Mouse (Mus musculus): ENCODE data around the gene Erbb2. TPM values are rescaled to one million over a fixed set of nuclear protein-coding genes. Genes with fewer than 3 reads are reported as not detected.
A peak's percentile ranks its signal among the peaks of the same experiment; 100 is the strongest.
"Not testable (repeated sequence)": the region's sequence is repeated elsewhere in the genome, so short reads cannot be mapped to it uniquely, and the experiment has no call there.

The Erbb2 gene
- total RNA-seq (2021): 1 to 10 TPM; 2.5 to 3.4 TPM
- long read RNA-seq, experiment 1, full-length matches to known transcripts: 2 of 4 reads
- long read RNA-seq, experiment 1, partial matches to known transcripts: 0 of 4 reads
- long read RNA-seq, experiment 1, other reads (novel, unspliced or antisense): 2 of 4 reads
- long read RNA-seq, experiment 2, full-length matches to known transcripts: 1 of 4 reads
- long read RNA-seq, experiment 2, partial matches to known transcripts: 0 of 4 reads
- long read RNA-seq, experiment 2, other reads (novel, unspliced or antisense): 3 of 4 reads

DNA sequence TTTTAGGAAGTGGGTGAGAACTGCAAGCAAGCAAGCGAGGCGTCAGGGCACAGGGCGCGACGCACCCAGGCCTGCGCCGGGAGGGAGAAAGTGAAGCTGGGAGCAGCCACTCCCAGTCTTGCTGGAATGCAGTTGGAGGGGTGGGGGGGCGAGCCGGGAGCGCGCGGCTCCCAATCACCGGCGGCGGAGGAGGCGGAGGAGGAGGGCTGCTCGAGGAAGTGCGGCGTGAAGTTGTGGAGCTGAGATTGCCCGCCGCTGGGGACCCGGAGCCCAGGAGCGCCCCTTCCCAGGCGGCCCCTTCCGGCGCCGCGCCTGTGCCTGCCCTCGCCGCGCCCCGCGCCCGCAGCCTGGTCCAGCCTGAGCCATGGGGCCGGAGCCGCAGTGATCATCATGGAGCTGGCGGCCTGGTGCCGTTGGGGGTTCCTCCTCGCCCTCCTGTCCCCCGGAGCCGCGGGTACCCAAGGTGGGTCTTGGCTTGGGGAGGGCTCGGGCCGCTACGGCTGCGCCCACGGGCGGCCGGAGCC is at the start of gene Erbb2:
Gene Erbb2, plus strand, starts transcription at position 198 of the 524 bp plus-strand sequence.
- peak; percentile 48 to 54 for DNase-seq (ENCODE audit: low spot score in 2 of 2)

- no peak for DNase-seq (ENCODE audit: low spot score in 2 of 2)
These were observed 48.5 kb upstream of the Erbb2 start for GRCm38 (mm10) chr11:98363817-98364216.

DNA sequence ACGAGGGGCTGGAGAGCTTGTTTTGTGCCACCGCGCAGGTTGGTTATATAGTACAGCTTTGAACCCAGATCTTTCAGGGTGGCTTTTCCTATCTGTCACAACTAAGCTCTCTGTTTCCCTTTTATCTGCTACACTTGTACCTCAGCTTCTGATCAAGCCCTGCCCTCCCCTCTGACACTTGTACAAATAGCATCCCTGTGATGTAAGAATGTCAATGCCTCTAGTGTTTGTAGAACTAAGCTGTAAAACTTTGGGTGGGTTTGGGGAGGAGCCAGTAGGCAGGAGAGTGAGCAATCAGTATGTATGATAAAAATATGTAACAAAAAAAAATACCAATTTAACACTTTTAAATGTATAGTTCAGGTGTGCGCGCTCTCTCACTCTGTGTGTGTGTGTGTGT is 47.9 kb upstream of the Erbb2 start:
- no peak for DNase-seq (ENCODE audit: low spot score in 2 of 2)

- DNase-seq (ENCODE audit: low spot score in 2 of 2): no peak
These were observed 46.0 kb upstream of the Erbb2 start for GRCm38 (mm10) chr11:98366290-98366689.

GRCm38 (mm10) chr11:98367171-98367862 is 45.0 kb upstream of the Erbb2 start:
- DNase-seq (ENCODE audit: low spot score in 2 of 2): no peak

DNA sequence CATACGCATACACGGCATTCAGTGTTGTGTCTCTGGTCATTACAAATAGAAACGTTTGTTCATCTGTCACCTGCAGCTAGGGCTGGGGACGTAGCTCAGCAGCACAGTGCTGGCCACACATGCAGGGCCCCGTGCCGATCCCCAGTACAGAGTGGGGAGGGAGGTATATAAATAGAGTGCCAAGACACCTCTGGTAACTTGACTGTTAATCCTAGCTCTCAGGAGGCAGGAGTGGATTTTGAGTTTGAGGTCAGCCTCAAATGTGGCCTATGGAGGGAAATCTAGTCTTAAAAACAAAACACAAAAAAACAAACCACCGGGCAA is 44.4 kb upstream of the Erbb2 start:
- no peak for DNase-seq (ENCODE audit: low spot score in 2 of 2)

GRCm38 (mm10) chr11:98369337-98369736 is 42.9 kb upstream of the Erbb2 start:
- no peak for DNase-seq (ENCODE audit: low spot score in 2 of 2)

- no peak for DNase-seq (ENCODE audit: low spot score in 2 of 2)
These were observed 41.7 kb upstream of the Erbb2 start for GRCm38 (mm10) chr11:98370588-98370987.

DNA sequence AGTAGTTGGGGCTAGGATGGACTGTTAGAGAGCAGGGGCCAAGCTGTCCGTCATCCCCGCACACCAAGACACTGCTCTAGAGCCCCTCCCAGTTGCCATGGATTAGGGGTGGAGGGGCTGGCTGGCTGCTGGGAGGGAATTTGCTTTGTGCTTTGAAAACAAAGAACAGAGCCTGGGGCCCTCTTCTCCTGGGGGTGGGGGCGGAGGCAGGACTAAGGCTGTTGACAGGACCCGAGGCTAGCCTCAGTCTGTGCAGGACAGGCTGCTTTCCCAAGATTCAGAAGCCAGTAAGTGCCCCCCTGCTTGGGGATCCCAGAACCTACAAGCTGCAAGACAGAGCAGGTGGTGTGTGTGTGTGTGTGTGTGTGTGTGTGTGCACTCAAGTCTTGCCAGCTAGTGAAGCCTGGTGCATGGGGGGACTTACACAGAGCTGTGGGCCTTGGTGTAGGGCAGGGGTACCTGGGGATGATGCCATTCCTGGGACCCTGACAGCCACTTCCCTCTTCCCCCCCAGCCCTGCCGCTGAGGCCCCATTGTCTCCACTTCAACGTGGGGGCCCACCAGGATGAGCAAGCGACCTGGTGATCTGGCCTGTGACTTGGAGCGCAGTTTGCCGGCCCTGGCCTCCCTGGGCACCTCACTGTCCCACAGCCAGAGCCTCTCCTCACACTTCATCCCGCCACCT is 40.6 kb upstream of the Erbb2 start:
- no peak for DNase-seq (ENCODE audit: low spot score in 2 of 2)

DNA sequence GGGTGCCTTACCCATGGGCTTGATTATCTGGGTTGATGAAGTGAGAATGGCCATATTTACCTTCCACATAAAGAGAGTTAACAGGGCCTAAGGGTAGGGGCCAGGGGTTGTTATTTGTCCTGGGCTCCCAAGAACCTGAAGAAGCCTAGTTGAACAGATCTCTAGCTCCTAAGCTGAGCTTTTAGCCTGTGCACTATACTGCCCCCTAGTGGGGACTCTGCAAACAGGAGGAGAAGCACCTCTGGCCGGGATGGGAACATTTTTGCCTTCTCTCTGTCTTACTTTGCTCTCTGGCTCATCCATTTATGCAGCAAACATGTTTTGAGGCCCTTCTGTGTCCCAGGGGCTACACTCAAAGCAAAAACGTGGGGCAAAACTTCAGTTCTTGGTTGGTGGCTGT is 39.9 kb upstream of the Erbb2 start:
- DNase-seq (ENCODE audit: low spot score in 2 of 2): peak; percentile 52 to 57

DNA sequence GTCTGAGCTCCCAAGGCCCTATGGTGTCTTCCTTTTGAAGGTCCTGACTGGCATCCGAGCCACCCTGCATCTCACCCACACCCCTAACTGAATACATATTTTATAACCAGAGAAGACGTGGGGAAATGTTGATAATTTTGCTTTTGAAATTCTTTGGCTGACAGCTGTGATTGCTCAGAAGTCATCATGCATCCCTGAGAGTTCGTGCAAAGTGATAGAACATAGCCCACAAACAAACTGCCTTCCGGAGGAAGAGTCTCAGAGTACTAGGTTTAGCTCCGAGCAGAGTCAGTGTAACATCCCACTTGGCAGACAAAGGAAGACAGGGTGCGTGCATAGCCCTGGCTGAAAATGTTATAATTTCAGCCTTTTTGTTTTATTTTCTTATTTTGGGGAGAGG is 39.0 kb upstream of the Erbb2 start:
- DNase-seq (ENCODE audit: low spot score in 2 of 2): no peak

DNA sequence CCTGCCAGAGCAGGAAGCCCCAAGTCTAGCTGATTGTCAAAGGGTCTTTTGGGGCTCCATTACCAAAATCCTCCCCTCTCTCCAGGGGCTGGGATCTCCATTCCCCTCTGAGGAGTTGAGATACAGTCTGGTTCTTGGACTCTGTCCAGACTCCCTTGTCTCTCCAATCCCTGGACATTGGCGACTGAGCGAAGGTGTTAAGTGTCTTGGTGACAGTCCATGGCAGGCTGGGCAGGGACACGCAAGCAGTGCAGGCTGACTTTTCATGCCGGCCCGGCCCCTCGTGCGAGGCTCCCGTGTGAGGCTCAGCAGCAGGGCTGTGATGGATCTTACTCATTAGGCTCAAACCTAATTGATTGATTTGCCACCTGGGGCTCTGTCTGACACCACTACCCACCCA is 38.0 kb upstream of the Erbb2 start:
- no peak for DNase-seq (ENCODE audit: low spot score in 2 of 2)

GRCm38 (mm10) chr11:98376756-98377155 is 35.5 kb upstream of the Erbb2 start:
- DNase-seq (ENCODE audit: low spot score in 2 of 2): no peak

GRCm38 (mm10) chr11:98377787-98378186 is 34.5 kb upstream of the Erbb2 start:
- no peak for DNase-seq (ENCODE audit: low spot score in 2 of 2)

- DNase-seq (ENCODE audit: low spot score in 2 of 2): no peak
These were observed 32.9 kb upstream of the Erbb2 start for GRCm38 (mm10) chr11:98379379-98379778.

GRCm38 (mm10) chr11:98380106-98380505 is 32.2 kb upstream of the Erbb2 start:
- DNase-seq (ENCODE audit: low spot score in 2 of 2): no peak

DNA sequence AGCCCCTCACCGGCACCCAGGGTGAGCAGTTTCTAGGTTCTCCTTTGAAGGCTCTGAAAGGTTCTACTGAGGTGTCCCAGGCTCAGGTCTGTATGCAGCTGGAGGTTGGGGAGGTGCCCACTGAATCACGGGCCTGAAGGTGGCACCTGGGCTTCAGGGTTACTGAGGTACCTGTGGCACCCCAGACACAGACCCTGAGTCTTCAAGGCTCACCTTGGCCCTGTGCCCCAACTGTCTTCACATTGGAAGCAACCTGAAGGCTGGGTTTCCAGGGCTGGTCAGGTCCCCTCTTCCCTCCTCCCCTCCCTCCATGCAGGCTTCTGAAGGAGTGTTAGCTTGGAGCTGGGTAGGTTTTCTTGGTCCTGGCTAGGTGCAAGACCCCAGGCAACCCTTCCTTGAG is 30.6 kb upstream of the Erbb2 start:
- no peak for DNase-seq (ENCODE audit: low spot score in 2 of 2)

GRCm38 (mm10) chr11:98382405-98382804 is 29.9 kb upstream of the Erbb2 start:
- DNase-seq (ENCODE audit: low spot score in 2 of 2): not testable (repeated sequence)

DNA sequence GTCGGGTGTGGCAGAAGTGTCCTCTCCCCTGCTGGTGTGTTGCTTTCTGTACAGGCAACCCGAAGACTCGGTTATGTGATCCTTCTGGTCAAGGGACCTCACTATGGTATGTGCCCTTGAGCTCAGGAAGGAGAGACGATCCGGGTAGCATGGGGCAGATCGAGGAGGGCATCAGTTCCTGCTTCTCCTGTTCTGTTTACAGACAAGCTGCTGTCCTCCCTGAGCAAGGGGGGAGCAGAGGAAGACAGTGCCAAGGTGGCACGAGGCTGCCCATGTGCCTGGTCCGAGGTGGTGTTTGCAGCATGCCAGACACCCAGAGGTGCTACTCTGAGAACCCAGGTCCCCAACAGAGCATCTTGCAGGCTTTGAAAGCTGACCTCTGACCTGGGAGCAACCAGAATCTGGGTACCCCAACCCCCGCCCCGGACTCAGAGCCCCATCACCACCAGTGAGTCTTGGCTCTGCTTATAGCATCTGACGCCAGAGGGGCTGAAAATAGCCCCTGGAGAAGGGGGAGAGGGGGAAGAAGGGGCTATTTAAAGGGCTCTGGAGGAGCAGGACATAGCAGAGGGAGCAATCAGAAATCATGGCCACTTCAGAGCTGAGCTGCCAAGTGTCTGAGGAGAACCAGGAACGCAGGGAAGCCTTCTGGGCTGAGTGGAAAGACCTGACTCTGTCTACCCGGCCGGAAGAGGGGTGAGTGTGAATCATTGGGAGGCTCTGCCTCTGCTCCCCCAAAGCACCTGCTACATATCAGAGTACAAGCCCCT is 28.8 kb upstream of the Erbb2 start, which contains the start of gene Tcap:
Gene Tcap, plus strand, starts transcription at position 551 of the 770 bp plus-strand sequence.
- DNase-seq (ENCODE audit: low spot score in 2 of 2): no peak

GRCm38 (mm10) chr11:98384216-98384615 is 28.1 kb upstream of the Erbb2 start:
- no peak for DNase-seq (ENCODE audit: low spot score in 2 of 2)

Data from adrenal gland, adult 18-20 months (tissue).